Mouse (Mus musculus) limb, embryonic 14.5 days (tissue): ENCODE data around the gene Cdk15. TPM values are rescaled to one million over a fixed set of nuclear protein-coding genes. Genes with fewer than 3 reads are reported as not detected.

Experiments
- ATAC-seq: fragments of 200-750 bp; cut with Nextera tagmentation; 2 replicates; pipeline ENCODE4 v1.8.0; 2017; ENCODE audit warnings: low read depth, moderate number of reproducible peaks, moderate TSS enrichment; ENCODE audit not compliant: low FRiP score
- DNase-seq: peaks from one replicate; pipeline ENCODE4 v3.0.0-alpha.2; 2015; ENCODE audit warnings: low spot score
- H3K27ac ChIP-seq: fragments of 300-500 bp; sonication (generic); replicated peaks from 2 replicates; pipeline ENCODE4 v1.5.1; 2014; ENCODE audit warnings: low read depth, mild to moderate bottlenecking, low read length, moderate library complexity, mixed read lengths
- H3K27me3 ChIP-seq: fragments of 300-500 bp; sonication (generic); 2 replicates; pipeline ENCODE4 v1.6.1; 2014; ENCODE audit warnings: low read length, mixed read lengths; ENCODE audit not compliant: control insufficient read depth, insufficient read depth
- H3K36me3 ChIP-seq: fragments of 300-500 bp; sonication (generic); 2 replicates; pipeline ENCODE4 v1.6.1; 2014; ENCODE audit warnings: mild to moderate bottlenecking, low read length, moderate library complexity, mixed read lengths; ENCODE audit not compliant: control insufficient read depth, insufficient read depth
- H3K4me1 ChIP-seq: fragments of 300-500 bp; sonication (generic); 2 replicates; pipeline ENCODE4 v1.6.1; 2014; ENCODE audit warnings: antibody characterized with exemption, low read length, mixed read lengths; ENCODE audit not compliant: control insufficient read depth, insufficient read depth
- H3K4me2 ChIP-seq: fragments of 300-500 bp; sonication (generic); replicated peaks from 2 replicates; pipeline ENCODE4 v1.6.1; 2014; ENCODE audit warnings: low read depth, mild to moderate bottlenecking, low read length, moderate library complexity; ENCODE audit not compliant: severe bottlenecking
- H3K4me3 ChIP-seq: fragments of 300-500 bp; sonication (generic); replicated peaks from 2 replicates; pipeline ENCODE4 v1.5.1; 2014; ENCODE audit warnings: low read length
- H3K9ac ChIP-seq: fragments of 300-500 bp; sonication (generic); 2 replicates; pipeline ENCODE4 v1.6.1; 2014; ENCODE audit warnings: mild to moderate bottlenecking, low read depth, low read length, moderate library complexity; ENCODE audit not compliant: severe bottlenecking
- H3K9me3 ChIP-seq: fragments of 300-500 bp; sonication (generic); 2 replicates; pipeline ENCODE4 v1.6.1; 2016; ENCODE audit warnings: low read length; ENCODE audit not compliant: control insufficient read depth
- POLR2A ChIP-seq: fragments of 200-500 bp; IDR thresholded peaks from 2 replicates; pipeline ENCODE4 v1.8.0; 2012; ENCODE audit warnings: inconsistent platforms, mild to moderate bottlenecking, moderate library complexity, borderline replicate concordance; ENCODE audit not compliant: insufficient read depth, insufficient read length; ENCODE audit errors: extremely low read depth
- WGBS: fragments of 180-500 bp; shearing (Covaris S2); extraction: QIAGEN DNeasy Blood & Tissue Kit; methylation state at CpG from one replicate; pipeline ENCODE4 v1.1.7; 2014; 5-methylcytosine and 5-hydroxymethylcytosine counted together
- polyA plus RNA-seq, 2 experiments: library from polyadenylated mRNA; depleted of rRNA in 1 of 2; stranded (reverse) in 1 of 2; unstranded in 1 of 2; fragments of >200 nt; fragmentation: Nextera tagmentation in 1 of 2; extraction: Ambion mirVana in 1 of 2; gene quantifications; 2 replicates each; pipeline versions ENCODE4 v1.2.1 to v1.2.3; 2012 to 2014

The Cdk15 gene
- polyA plus RNA-seq, 2 experiments = 0.34 to 0.48 TPM

DNA sequence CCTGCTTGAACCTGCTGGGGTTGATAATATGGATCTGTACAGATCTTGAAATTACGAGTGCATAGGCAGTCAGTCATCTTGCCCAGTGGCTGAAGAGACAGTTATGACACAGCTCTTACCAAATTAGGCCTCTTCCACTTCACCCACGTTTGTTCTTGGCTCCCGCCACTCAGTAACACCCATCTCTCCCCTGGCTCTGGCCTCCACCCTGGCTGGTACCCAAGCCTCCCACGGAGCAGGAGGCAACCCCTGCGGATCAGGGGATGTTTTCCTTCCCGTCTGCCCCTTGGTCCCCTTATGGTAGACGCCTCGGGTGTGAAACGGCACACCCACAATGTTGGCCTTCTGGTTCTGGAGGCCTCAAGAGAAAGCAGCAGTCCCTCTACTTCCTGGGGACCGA lies 124.2 kb downstream of the Cdk15 start:
- no peak for ATAC-seq
- no peak overlapping the region for H3K4me3 ChIP-seq
- WGBS = 58% methylated on average over 10 of the region's 10 CpGs

DNA sequence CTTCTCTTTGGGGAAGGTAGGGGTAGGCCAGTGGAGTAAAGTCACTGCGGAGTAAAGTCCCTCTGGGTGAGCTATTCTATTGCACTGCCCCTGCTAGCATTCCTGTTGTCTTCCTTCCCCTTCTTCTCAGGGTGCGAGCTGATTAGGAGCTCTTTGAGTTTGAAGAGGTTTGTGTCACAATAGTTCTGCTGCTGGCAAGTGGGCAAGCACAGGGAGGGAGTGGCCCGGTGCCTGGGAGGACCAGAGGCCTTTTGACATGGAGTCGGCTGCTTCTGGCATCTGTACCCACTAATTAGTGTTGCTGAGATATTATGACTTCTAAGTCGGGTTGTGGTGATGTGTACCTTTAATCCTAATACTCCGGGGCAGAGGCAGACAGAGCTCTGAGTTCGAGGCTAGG lies 124.8 kb downstream of the Cdk15 start:
- Histone ChIP-seq H3K27me3 (no peaks in the 10 kb centered on the region), H3K9me3 (no peaks in the 10 kb centered on the region), H3K4me3 (no peak overlapping the region), H3K36me3 (no peaks in the 10 kb centered on the region), H3K4me1 (peaks cover 2% of the 10 kb centered on the region), H3K4me2 (no peak overlapping the region), H3K27ac (no peak overlapping the region), H3K9ac (no peak overlapping the region)
- DNase-seq (no peak), ATAC-seq (no peak)
- 73% methylated on average over 7 of the region's 7 CpGs for WGBS
- no peak for TF ChIP-seq POLR2A

More for the DNA sequence above, 124.2 kb downstream of the Cdk15 start:
- H3K27me3 ChIP-seq = no peaks in the 10 kb centered on the region
- no peak overlapping the region for H3K9ac ChIP-seq
- no peak for DNase-seq
- H3K9me3 ChIP-seq = no peaks in the 10 kb centered on the region
- H3K4me1 ChIP-seq = peaks cover 7% of the 10 kb centered on the region
- H3K27ac ChIP-seq = no peak overlapping the region
- no peaks in the 10 kb centered on the region for H3K36me3 ChIP-seq
- TF ChIP-seq POLR2A = no peak
- no peak overlapping the region for H3K4me2 ChIP-seq

DNA sequence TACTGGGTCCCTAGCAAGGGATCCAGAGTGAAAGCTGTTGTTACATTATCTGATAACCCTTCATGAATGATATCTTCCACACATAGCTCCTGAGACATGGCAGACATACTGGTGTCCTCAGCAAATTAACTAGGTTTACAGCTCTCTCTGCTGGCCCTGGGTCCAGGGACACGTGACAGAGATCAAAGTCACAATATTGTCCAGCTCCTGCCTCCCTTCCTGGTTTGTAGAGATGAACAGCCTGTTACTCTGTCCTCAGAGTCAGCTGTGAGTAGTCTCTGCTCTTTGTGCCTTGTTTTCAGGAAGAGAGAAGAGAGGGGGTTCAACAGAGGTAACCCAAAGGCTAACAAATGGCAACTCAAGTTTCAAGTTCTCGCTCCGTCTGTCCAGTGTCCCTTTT lies 125.8 kb downstream of the Cdk15 start:
- TF ChIP-seq POLR2A = no peak
- no peaks in the 10 kb centered on the region for H3K9me3 ChIP-seq
- H3K27ac ChIP-seq = no peak overlapping the region
- no peak for ATAC-seq
- H3K27me3 ChIP-seq = no peaks in the 10 kb centered on the region
- 81% methylated on average over 3 of the region's 3 CpGs for WGBS
- H3K4me3 ChIP-seq = no peak overlapping the region
- no peaks in the 10 kb centered on the region for H3K36me3 ChIP-seq
- no peaks in the 10 kb centered on the region for H3K4me1 ChIP-seq
- no peak overlapping the region for H3K4me2 ChIP-seq
- no peak for DNase-seq
- no peak overlapping the region for H3K9ac ChIP-seq

DNA sequence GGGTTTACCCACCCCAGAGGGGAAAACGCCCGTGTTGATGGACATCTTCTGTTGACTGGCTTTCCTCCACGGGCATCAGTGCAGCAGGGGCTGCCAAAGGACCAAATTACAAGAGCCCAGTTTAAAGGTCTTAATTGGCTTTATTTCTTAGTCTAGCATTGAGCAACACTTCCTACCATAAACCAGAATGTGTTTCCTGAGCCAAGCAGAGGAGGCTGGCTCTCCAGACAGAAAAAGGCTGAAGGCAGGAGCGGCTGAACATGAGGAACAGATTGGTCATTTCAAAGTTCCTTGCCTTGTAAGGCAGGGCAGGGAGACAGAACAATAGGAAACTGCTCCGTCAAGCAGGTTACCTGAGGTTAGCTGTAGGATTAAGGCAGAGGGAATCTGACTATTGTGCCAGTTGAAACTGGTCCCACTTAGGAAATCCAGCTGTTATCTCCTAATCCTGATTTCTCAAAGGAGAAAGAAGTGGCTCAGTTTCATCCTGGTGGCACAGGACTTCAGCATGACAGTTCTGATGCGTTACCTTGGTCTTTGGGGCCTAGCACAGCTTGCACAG lies 126.4 kb downstream of the Cdk15 start:
- Histone ChIP-seq H3K27me3 (no peaks in the 10 kb centered on the region), H3K9ac (no peak overlapping the region), H3K27ac (no peak overlapping the region), H3K4me1 (no peaks in the 10 kb centered on the region), H3K4me3 (no peak overlapping the region), H3K36me3 (no peaks in the 10 kb centered on the region), H3K4me2 (no peak overlapping the region), H3K9me3 (no peaks in the 10 kb centered on the region)
- no peak for TF ChIP-seq POLR2A
- 48% methylated on average over 6 of the region's 6 CpGs for WGBS
- no peak for DNase-seq
- ATAC-seq = no peak

DNA sequence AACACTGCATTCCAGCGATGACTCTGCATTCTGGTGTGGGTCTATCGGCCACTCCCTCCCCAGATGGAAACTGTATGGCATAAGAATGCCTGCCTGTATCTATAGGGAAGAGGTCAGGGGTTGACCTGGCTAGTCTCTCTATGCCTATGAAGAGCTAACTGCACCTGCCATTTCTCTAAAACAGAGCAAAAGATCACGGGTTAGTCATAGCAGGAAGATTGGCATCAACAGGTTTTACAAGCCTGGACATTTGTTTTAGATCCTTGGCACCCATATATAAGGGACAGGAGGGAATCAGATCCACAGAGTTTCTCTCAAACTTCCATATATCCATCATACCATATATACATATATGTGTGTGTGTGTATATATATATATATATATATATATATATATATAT lies 127.7 kb downstream of the Cdk15 start:
- no peak for TF ChIP-seq POLR2A
- ATAC-seq = no peak
- no peak overlapping the region for H3K4me3 ChIP-seq
- no peak overlapping the region for H3K9ac ChIP-seq
- 87% methylated on average over 3 of the region's 3 CpGs for WGBS
- DNase-seq = no peak
- H3K4me1 ChIP-seq = no peaks in the 10 kb centered on the region
- H3K4me2 ChIP-seq = no peak overlapping the region
- H3K36me3 ChIP-seq = no peaks in the 10 kb centered on the region
- no peak overlapping the region for H3K27ac ChIP-seq
- H3K27me3 ChIP-seq = no peaks in the 10 kb centered on the region
- H3K9me3 ChIP-seq = no peaks in the 10 kb centered on the region

DNA sequence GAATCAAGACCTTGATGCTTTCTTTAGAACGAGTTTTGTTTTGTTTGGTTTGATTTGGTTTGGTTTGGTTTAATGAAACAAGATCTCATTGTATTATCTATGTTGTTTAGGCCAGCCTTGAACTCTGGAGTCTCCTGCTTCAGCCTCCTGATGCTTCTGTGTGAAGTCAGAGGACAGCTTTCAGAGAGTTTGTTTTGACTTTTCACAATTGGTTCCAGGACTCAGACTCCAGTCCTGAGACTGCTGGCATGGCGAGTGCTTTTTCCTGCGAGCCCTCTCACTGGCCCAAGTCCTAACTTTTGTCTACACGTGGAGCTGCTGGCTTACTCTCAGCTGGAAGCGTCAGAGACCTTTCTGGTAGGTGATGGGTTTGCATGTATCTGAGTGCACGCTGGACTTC lies 128.9 kb downstream of the Cdk15 start:
- Histone ChIP-seq H3K4me3 (no peak overlapping the region), H3K4me2 (no peak overlapping the region), H3K27me3 (no peaks in the 10 kb centered on the region), H3K9me3 (no peaks in the 10 kb centered on the region), H3K4me1 (no peaks in the 10 kb centered on the region), H3K9ac (no peak overlapping the region), H3K36me3 (no peaks in the 10 kb centered on the region), H3K27ac (no peak overlapping the region)
- ATAC-seq = no peak
- WGBS = 75% methylated on average over 6 of the region's 6 CpGs
- no peak for DNase-seq
- TF ChIP-seq POLR2A = no peak
